Mouse (Mus musculus): ENCODE measurements around the gene P2ry13. TPM values are rescaled to one million over a fixed set of nuclear protein-coding genes. Genes with fewer than 3 reads are reported as not detected.

Gene P2ry13
- polyA plus RNA-seq, 1 experiment from 2014 or later = 1.7 TPM

GRCm38 (mm10) chr3:59217211-59217610 lies 6.5 kb upstream of the P2ry13 start:
- no peaks in the 10 kb centered on the region for H3K4me1 ChIP-seq
- no peak for ATAC-seq (replicated peaks)
- 94% methylated on average over 10 of the region's 10 CpGs for WGBS
- no peaks in the 10 kb centered on the region for H3K36me3 ChIP-seq
- H3K9me3 ChIP-seq = no peaks in the 10 kb centered on the region
- H3K27ac ChIP-seq (replicated peaks) = no peak overlapping the region
- no peak overlapping the region for H3K9ac ChIP-seq (replicated peaks)
- H3K4me2 ChIP-seq (replicated peaks) = no peak overlapping the region
- H3K27me3 ChIP-seq = no peaks in the 10 kb centered on the region
- H3K4me3 ChIP-seq = no peak overlapping the region

DNA sequence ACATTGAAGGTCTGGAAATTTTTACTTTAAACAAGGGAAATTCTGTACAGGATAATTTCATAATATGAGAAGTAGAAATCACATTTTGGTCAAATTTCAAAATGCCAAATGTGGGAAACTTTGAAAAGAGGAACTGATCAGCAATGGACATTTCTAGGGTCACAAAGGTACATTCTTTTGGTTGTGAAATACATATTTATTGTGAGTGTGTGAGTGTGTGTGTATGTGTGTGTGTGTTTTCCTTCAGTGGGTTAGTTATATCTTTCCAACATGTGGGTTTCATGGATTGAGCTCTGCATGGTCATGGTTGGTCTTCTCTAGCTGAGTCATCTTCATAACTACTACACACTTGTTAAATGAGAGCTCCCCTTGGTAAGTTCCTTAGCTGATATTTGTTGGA lies 1.7 kb upstream of the P2ry13 start:
- no peak for ATAC-seq (replicated peaks)
- Histone ChIP-seq H3K9ac (replicated peaks) (no peak overlapping the region), H3K9me3 (no peaks in the 10 kb centered on the region), H3K4me1 (no peaks in the 10 kb centered on the region), H3K27ac (replicated peaks) (no peak overlapping the region), H3K36me3 (no peaks in the 10 kb centered on the region), H3K4me3 (no peak overlapping the region), H3K27me3 (no peaks in the 10 kb centered on the region), H3K4me2 (replicated peaks) (no peak overlapping the region)

DNA sequence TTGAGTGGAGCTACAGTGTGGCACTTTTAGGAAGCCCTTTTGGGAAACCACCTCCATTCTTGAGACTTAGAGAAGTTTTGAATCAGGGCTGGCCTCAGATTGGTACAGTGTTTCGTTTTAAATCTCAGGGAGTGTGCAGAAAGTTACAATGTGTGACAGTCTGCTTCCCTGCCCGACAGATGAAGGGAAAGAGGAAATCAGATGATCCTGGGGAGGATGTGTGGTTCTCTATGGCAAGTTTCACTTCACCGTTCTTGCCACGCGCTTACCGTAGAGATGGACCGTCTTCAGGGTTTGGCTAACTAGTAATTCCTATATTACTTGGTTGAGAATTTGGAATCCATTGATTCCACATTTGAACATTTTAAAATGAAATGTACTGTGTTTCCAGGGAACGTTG lies 1.1 kb upstream of the P2ry13 start:
- H3K4me1 ChIP-seq = no peaks in the 10 kb centered on the region
- H3K4me3 ChIP-seq = no peak overlapping the region
- ATAC-seq (replicated peaks) = no peak
- 94% methylated on average over 8 of the region's 8 CpGs for WGBS
- no peak overlapping the region for H3K27ac ChIP-seq (replicated peaks)
- H3K36me3 ChIP-seq = no peaks in the 10 kb centered on the region
- no peak overlapping the region for H3K4me2 ChIP-seq (replicated peaks)
- H3K9me3 ChIP-seq = no peaks in the 10 kb centered on the region
- no peaks in the 10 kb centered on the region for H3K27me3 ChIP-seq
- no peak overlapping the region for H3K9ac ChIP-seq (replicated peaks)

DNA sequence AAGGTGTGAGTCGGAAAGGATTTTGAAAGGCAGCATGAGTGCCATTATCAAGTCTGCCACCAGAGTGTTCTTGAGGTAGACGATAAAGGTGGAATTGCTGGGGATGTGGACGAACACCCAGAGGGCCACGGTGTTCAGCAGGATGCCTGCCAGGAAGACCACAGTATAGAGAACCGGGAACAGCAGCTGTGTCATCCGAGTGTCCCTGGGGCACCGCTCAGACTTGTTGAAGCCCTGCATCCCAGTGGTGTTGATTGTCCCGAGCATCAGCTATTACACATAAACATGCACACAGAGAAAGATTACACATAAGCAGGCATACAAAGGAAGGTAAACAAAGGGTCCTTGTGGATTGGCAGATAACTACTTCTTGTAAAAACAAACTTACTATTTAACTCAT lies 593 bp downstream of the P2ry13 start:
- Histone ChIP-seq H3K9me3 (no peaks in the 10 kb centered on the region), H3K4me1 (no peaks in the 10 kb centered on the region), H3K27me3 (no peaks in the 10 kb centered on the region), H3K27ac (replicated peaks) (no peak overlapping the region), H3K36me3 (no peaks in the 10 kb centered on the region), H3K4me2 (replicated peaks) (no peak overlapping the region), H3K9ac (replicated peaks) (no peak overlapping the region), H3K4me3 (no peak overlapping the region)
- WGBS = 80% methylated on average over 8 of the region's 8 CpGs
- no peak for ATAC-seq (replicated peaks)

DNA sequence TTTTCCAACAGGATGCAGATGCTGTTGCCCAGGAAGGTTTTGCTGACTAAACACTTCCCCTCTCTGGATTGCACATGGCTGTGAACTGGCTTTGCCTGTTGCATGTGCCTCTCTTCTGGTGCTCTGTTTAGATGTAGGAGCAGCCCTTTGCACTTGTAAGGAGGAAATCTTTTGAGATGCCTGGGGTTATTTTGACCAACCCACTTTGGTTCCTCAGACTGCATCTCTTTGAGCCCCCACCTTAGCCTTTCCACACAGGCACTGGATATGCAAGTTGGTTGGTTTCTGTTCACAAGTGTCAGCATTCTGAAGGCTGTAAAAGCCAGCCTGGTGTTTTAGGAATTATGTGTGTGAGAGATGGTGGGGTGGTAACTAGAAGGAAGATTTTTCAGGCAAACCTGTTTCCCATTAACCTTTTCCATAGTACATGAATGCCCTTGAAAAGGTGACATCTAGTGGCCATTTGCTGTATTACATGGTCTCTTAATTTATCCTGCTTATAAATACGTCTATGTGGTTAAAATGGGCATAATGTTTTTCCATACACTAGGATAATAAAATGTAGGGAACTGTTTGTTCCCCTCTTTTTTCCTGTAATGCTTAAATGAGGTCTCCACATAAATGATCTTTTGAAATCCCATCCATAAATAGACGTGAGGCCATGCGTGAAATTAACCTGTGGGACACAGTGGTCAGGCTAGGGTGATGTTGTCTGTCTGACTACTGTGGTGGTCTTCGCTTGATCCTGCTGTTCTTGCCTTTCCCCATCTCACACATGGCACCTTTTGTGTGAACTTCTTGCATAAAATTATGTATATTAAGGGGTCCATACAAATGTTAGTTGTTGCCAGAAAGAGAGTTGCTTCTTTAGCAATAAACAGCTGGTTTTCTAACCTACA lies 1.8 kb downstream of the P2ry13 start:
- 65% methylated on average over 4 of the region's 4 CpGs for WGBS
- peak; percentile 54 for ATAC-seq (replicated peaks)
- H3K9ac ChIP-seq (replicated peaks) = no peak overlapping the region

GRCm38 (mm10) chr3:59205941-59206340 lies 4.7 kb downstream of the P2ry13 start:
- Histone ChIP-seq H3K9ac (replicated peaks) (no peak overlapping the region), H3K27me3 (no peaks in the 10 kb centered on the region), H3K4me2 (replicated peaks) (no peak overlapping the region), H3K36me3 (no peaks in the 10 kb centered on the region), H3K4me1 (no peaks in the 10 kb centered on the region), H3K27ac (replicated peaks) (no peak overlapping the region), H3K9me3 (no peaks in the 10 kb centered on the region), H3K4me3 (no peak overlapping the region)
- 72% methylated on average over 4 of the region's 4 CpGs for WGBS
- ATAC-seq (replicated peaks) = no peak

More for the DNA sequence above, 1.8 kb downstream of the P2ry13 start:
- Histone ChIP-seq H3K4me1 (no peaks in the 10 kb centered on the region), H3K27me3 (no peaks in the 10 kb centered on the region), H3K4me2 (replicated peaks) (no peak overlapping the region), H3K9me3 (no peaks in the 10 kb centered on the region), H3K36me3 (no peaks in the 10 kb centered on the region), H3K27ac (replicated peaks) (no peak overlapping the region), H3K4me3 (no peak overlapping the region)

DNA sequence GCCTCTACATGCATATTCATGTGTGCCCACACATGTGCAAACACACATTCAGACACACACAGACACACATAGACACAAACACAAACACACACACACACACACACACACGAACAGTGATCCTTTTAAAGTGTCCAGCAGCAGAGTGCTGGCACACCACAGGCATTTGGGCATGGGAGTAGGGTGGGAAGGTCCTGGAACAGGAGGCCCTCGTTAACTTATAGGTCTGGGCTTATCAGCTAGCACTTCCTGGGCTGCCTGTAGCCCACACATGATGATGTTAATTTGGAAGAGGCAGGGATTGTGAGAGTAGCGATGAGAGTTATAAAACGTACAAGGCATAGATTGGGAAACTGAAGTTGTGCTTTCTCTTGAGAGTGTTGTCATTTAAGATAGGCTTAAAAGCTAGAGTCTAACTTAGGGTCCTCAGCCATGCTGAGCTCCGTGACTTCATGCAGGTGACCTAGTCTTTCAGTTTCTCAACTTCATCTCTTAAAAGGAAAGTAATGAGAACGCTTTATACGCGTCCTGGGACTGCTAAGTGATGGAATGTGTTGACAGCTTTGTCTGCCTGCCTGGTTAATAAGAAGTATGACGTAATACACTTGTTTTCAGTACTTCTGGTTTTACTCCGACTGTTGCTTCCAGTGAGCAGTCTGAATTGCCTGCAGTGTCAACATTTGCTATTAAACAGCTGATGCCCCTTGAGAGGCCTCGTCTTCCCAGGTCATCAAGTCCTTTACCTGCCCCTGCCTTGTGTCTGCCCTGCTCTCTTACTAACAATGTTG lies 5.8 kb downstream of the P2ry13 start:
- Histone ChIP-seq H3K4me2 (replicated peaks) (no peak overlapping the region), H3K4me3 (no peak overlapping the region), H3K4me1 (no peaks in the 10 kb centered on the region), H3K27me3 (no peaks in the 10 kb centered on the region), H3K27ac (replicated peaks) (no peak overlapping the region), H3K9ac (replicated peaks) (no peak overlapping the region), H3K9me3 (no peaks in the 10 kb centered on the region), H3K36me3 (no peaks in the 10 kb centered on the region)
- ATAC-seq (replicated peaks) = no peak
- 61% methylated on average over 11 of the region's 11 CpGs for WGBS

GRCm38 (mm10) chr3:59203802-59204520 lies 6.7 kb downstream of the P2ry13 start:
- H3K4me3 ChIP-seq = no peak overlapping the region
- no peaks in the 10 kb centered on the region for H3K36me3 ChIP-seq
- H3K9ac ChIP-seq (replicated peaks) = no peak overlapping the region
- H3K4me2 ChIP-seq (replicated peaks) = no peak overlapping the region
- 84% methylated on average over 8 of the region's 8 CpGs for WGBS
- no peaks in the 10 kb centered on the region for H3K27me3 ChIP-seq
- H3K9me3 ChIP-seq = no peaks in the 10 kb centered on the region
- no peaks in the 10 kb centered on the region for H3K4me1 ChIP-seq
- no peak for ATAC-seq (replicated peaks)
- H3K27ac ChIP-seq (replicated peaks) = no peak overlapping the region

GRCm38 (mm10) chr3:59197329-59197948 lies 13.2 kb downstream of the P2ry13 start:
- Histone ChIP-seq H3K9me3 (no peaks in the 10 kb centered on the region), H3K9ac (replicated peaks) (no peak overlapping the region), H3K4me3 (no peak overlapping the region), H3K4me1 (no peaks in the 10 kb centered on the region), H3K27ac (replicated peaks) (no peak overlapping the region), H3K4me2 (replicated peaks) (no peak overlapping the region), H3K27me3 (no peaks in the 10 kb centered on the region), H3K36me3 (no peaks in the 10 kb centered on the region)
- no peak for ATAC-seq (replicated peaks)
- WGBS = 81% methylated on average over 4 of the region's 4 CpGs

- 90% methylated on average over 7 of the region's 7 CpGs for WGBS
- Histone ChIP-seq H3K4me1 (no peaks in the 10 kb centered on the region), H3K4me2 (replicated peaks) (no peak within 1 kb of the TSS), H3K36me3 (no peaks in the 10 kb centered on the region), H3K9ac (replicated peaks) (no peak within 1 kb of the TSS), H3K27me3 (no peaks in the 10 kb centered on the region), H3K9me3 (no peaks in the 10 kb centered on the region), H3K4me3 (no peak within 1 kb of the TSS), H3K27ac (replicated peaks) (no peak within 1 kb of the TSS)
- ATAC-seq (replicated peaks) = no peak
These were observed 15.7 kb downstream of the P2ry13 start, which contains the start of gene Gpr87 for GRCm38 (mm10) chr3:59194938-59195337. TSS of gene Gpr87 (minus strand) at chr3:59195104.

DNA sequence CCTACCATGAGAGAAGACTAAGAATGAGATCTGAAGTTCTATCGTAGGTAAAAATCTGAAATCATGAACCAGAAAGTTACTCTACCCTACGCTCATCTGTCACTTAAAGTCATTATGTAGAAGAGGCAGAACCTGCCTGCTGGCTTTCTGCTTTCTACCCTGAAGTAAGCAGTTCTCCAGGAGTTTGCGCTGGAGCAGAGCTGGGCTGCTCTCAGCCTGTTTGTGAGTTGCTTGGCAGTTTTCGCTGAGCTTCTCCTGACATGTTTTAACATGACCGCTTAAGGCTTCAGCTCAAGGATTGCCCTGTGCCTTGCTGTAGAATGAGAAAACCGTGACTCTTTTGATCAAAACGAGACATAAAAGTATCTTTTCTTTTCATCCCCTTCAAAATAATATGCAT lies 16.6 kb downstream of the P2ry13 start:
- no peaks in the 10 kb centered on the region for H3K4me1 ChIP-seq
- H3K9ac ChIP-seq (replicated peaks) = no peak overlapping the region
- WGBS = 91% methylated on average over 7 of the region's 7 CpGs
- no peak overlapping the region for H3K27ac ChIP-seq (replicated peaks)
- no peak for ATAC-seq (replicated peaks)
- H3K4me3 ChIP-seq = no peak overlapping the region
- no peaks in the 10 kb centered on the region for H3K36me3 ChIP-seq
- no peaks in the 10 kb centered on the region for H3K9me3 ChIP-seq
- no peaks in the 10 kb centered on the region for H3K27me3 ChIP-seq
- H3K4me2 ChIP-seq (replicated peaks) = no peak overlapping the region

DNA sequence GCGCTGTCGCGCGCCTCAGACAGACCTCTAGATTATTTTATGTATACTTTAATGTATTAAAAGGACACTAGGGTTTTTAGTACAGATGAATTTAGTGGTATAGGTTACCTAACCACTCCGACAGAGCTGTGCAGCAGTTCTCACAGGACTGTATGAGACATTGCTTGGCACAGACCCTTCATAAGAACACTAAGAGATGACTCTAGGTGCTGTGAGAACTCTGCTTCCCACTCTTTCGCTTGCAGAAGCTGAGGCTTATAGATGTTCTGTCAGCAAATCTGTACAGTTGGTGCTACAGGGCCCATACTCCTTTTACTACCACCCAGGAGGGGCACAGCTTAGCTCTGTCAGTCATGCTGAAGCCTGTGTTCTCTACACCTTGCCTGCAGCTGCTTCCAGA lies 19.0 kb downstream of the P2ry13 start:
- Histone ChIP-seq H3K36me3 (no peaks in the 10 kb centered on the region), H3K9ac (replicated peaks) (no peak overlapping the region), H3K4me3 (no peak overlapping the region), H3K27me3 (no peaks in the 10 kb centered on the region), H3K9me3 (no peaks in the 10 kb centered on the region), H3K4me1 (no peaks in the 10 kb centered on the region), H3K4me2 (replicated peaks) (no peak overlapping the region), H3K27ac (replicated peaks) (no peak overlapping the region)
- no peak for ATAC-seq (replicated peaks)
- WGBS = 94% methylated on average over 6 of the region's 6 CpGs
